Mouse (Mus musculus) stomach, postnatal 0 days (tissue): ENCODE results near the gene Itpr3.

Experiments
- CTCF ChIP-seq: IDR thresholded peaks from 2 replicates; pipeline ENCODE4 v1.5.1; 2016; ENCODE audit warnings: antibody characterized with exemption, low read depth, mild to moderate bottlenecking, moderate library complexity
- EP300 ChIP-seq: optimal IDR thresholded peaks from 2 replicates; pipeline ENCODE3; 2016; ENCODE audit warnings: antibody characterized with exemption

DNA sequence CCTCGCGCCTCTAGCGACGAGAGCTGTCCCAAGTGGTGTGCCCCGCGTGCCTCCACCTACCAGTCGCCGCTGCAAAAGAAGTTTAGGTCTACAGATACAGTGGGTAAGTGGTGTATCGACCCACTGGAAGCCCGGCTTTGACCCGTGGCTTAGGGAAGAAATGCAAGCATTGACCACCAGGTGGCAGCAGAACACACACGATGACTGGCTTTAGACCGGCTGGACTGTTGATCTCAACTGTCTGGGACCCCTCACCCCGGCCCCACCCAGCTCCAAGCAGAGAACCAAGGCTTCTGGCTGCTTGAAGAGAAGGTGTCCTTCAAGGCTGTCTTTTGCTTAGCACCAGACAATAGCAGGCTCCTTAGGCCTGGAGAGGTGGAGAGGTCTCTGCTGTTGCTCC lies 24.2 kb upstream of the Itpr3 start:
- TF ChIP-seq CTCF, result peak; percentile 97
- no peak for TF ChIP-seq EP300
